Mouse (Mus musculus) brain, embryonic 18.5 days (tissue): ENCODE results near the gene Rtl5.

Experiments used
- DNase-seq: peaks from one replicate; pipeline ENCODE4 v3.0.0-alpha.2; 2012; ENCODE audit warnings: low read depth, low spot score

Gene Rtl5

DNA sequence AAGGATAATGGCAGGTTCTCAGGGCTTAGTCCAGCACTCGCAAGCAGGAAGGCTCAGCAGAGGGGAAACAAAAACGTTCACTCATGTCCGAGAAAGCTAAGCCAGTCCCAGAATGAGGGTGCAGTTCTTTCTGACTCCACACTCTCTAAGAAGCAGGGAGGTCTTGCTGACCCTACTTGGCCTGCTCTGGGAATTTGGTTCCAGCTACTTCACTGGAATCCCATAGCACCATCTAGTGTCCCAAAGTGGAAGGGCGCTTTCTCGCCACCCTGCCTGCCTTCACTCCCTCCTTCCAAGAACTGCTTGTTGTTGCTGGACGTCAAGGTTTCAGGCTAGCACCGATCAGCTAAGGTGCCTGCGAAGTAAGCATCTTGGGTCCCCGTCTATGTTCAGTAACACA, 5.0 kb downstream of the Rtl5 start:
- no peak for DNase-seq

DNA sequence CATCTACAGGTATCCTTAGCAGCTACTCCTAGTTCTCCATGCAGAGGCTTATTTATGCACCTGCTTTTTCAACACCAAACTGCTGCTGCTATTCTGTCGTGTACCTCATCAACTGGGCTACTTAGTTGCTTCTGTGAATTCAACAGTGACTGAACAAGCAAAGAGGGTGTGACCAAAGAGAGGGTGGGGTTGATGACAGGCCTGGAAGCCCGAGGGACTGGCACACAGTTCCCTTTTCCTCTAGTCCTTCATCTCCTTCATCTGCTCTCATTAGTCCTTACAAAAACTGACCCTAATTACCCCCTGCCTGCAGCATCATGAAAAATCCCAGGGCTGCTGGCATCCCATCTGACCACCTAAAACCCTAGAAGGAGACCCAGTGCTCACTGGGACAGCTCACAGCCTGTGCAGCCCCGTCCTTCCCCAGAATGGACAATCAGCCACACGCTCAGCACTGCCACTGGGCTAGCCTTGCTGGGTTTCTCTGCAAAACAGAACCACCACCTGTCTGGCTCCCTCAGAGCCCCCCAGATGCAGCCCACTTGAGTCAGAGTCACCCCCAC, 5.8 kb downstream of the Rtl5 start:
- no peak for DNase-seq

DNA sequence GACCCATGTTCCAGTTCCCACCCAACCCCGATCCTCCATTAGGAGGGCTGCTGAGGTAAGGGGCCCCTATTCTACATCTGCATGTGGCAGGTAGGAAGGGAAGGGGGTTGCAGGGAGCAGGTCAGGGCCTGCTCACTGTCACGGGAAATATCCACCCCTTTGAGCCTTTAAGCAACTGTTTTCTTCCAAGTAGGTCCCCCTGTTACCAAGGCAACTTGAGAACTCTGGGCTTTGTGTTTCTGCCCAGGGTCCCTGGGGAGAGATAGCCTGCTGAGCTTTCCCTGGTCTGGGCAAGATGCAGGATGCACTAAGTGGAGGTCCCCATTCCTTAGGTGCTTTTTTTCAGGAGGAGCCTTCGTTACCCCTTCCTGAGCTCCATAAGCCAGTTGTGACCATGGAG, 7.0 kb downstream of the Rtl5 start:
- DNase-seq = no peak

DNA sequence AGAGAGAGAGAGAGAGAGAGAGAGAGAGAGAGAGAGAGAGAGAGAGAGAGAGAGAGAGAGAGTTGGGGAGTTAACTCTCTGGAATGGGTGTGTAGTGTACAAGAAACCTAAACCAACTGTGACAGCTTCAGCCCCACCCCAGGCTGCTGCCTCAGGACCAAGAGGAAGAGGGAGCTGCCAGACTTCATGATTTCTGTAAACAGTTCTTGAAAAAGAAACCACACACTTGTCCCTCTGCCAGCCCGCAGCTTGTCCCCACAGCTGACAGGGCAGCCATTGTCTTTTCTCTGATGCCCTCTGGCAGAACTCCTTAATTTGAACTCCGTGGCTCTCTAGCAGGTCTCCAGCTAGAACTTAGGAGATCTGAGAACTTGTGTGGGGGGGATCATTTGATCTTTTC, 10.2 kb downstream of the Rtl5 start:
- no peak for DNase-seq

DNA sequence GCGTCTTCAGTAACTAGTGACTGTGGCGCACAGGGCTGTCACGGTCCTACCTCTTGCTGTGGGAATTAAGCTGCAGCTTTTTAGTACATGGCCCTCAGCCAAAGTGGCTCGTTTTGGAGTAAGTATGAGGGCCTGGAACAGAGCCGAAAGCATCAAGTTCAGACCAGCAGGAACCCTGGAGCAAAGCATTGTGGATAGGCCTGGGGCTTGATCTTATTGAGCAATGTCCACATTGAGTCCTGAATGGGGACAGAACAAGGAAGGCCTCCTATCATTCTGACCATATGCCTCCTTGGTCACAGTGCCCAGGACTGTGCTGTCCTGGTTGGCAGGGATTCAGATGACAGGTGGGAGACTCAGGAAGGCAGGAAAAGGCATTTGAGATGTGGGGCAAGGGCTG, 10.9 kb downstream of the Rtl5 start:
- DNase-seq = no peak

DNA sequence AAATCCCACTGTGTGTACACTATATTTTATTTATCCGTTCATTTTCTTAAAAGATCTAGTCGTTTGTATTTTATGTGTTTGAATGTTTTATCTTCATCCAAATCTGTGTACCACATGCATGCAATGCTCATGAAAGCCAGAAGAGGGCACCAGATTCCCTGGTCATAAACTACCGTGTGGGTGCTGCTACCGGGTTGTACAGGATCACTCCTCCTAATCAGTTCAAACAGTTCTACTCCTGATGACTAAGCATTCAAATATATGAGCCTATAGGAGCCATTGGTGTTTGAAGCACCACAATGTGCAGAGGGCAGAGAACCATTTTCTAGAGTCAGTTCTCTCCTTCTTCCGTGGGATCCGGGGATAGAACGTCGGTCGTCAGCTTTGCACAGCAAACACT, 11.7 kb downstream of the Rtl5 start:
- DNase-seq = no peak

DNA sequence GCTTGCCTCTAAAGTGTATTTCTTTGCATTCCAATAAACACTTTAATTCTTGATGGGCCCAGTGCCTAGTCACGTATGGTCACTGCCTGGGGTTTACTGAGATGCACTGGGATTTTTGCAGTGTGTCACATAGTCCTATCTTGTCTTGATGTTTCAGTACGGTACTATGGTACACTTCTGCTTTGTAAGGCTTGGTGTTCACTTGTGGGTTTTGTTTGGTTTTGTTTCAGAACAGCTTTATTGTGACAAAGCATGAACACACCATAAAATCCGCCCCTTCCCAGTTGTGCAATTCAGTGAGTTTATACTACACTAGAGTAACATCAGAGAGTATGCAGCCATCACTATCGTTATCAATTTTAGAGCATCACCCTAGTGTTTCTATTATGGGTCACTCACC, 17.1 kb downstream of the Rtl5 start:
- no peak for DNase-seq

DNA sequence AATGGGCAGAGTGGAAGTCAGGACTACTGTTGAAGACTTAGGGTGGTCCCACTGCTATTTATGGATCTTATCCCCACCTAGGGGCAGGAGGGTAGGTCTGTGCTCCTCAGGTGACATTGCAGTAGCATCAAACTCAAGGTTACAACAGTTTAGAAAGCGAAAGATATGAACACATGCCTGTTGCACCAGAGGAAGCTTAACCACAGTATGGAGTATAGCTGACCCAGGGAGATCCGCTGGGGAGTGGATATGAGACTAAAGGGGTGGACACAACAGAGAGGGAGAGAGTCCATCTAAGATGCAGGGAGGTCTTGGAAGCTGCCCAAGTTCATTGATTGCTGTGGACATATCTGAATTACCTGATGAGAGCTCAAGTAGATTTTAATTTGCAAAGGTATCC, 17.7 kb downstream of the Rtl5 start:
- no peak for DNase-seq

DNA sequence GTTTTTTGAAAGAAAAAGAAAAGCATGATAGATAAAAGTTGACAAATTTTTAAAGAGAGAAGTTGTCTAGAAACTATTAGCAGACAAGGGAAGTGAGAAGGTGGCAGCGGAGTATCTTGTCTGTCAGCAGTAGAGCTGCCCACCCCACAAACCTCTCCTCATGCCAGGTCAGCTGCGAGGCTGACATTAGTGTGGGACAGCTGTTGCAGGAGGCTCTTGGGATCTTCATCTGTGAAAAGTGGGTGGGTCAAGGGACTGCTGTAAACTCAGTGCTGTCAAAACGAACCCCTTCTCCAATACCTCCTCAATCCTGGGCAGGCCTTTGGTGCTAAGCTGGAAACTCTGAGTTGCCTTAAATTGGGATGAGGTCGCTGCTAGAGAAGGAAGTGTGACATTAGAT, 19.9 kb downstream of the Rtl5 start:
- no peak for DNase-seq

DNA sequence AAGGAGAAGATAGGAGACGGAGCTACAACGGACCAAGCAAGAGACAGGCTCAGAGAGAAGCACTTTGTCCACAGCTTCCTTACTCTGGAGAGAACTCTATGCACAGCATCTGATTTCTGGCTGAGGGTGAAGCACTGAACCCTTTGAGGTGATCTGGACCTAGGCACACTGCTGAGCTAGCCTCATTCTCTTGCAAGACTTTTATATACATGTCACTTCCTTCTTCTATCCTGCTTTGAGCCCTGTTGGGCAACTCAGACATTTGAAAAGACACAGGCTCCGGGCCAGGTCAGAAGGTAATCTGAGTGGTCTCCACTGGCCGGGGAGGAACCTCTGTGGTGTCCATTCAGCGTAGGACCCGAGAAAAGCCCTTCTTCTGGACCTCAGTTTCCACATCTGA, 20.6 kb downstream of the Rtl5 start:
- DNase-seq = no peak

DNA sequence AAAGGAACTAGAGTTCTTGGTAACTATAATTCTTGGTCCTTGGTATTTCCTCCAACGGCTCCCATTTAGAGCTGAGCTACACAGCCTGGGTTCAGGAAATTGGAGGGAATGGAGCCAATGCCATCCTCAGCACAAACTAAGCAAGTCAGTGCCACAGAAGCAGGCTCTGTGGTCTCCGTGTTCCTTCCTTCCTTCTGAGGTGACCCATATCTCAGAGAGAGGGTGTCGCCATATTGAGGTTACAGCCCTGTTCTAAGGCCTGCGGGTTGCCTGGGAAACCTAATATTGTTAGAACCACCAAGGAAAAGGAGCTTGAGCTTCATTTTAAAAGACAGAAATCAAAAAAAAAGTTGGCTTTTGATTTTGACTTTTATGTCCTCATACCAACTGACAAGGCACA, 28.7 kb downstream of the Rtl5 start:
- no peak for DNase-seq

DNA sequence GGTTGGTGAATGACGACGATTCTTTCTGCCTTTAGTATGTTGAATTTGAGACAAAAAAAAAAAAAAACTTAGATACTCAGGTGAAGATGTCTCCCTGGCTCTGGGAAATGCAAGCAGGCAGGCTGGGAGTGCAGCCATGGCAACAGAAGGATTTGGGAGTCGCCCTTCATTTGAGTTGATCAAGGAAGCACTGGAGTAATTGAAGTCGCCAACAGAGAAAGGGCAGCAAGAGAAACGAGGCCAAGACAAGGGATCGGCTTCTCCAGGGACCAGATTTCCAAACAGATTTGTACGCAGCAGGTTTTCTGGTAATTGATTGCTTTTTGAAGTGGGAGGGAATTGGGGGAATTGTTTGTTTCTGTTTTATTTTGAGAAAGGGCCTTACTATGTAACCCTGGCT, 29.5 kb downstream of the Rtl5 start:
- no peak for DNase-seq

DNA sequence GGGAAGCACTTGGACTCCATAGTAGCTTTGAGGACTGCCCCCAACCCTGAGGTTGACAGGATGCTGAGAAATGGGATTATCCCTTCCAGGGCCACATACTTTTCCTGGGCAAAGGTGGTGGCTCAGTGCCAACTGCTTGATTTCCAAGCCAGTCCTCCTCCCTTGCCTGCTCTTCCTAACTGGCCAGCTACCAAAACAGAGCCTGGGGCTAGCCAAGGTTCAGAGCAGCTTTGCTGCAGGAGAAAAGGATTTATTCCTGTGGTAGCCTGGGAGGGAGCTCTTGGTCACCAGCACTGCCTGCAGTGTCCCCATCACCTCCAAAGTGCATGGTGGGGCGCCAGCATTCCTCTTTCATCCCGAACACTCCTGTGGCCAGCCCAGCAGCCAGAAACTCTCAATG, 33.6 kb downstream of the Rtl5 start:
- DNase-seq = no peak

DNA sequence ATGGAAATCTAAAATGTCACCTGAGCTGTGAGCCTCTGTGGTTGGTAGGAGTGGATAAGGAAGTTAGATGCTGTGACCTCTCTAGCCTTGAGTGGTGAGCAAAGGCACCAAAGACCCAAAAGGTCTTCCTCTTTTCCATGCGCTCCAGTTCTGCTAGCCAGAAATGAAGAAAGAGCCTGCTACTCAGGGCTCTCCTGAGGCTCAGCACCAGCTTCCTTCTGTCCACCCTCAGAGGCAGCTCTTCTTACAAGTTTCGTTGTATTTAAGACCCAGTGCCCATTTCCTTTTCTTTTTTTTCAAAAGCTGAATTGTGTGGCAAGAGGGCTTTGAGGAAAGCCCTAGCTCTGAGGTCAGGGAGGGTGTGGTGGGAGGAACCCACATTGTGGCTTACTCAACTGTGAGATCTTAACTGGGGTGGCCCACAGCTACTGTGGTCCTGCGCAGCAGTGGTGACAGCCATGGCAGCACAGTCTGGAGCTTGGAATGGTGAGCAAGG, 34.2 kb downstream of the Rtl5 start:
- no peak for DNase-seq

DNA sequence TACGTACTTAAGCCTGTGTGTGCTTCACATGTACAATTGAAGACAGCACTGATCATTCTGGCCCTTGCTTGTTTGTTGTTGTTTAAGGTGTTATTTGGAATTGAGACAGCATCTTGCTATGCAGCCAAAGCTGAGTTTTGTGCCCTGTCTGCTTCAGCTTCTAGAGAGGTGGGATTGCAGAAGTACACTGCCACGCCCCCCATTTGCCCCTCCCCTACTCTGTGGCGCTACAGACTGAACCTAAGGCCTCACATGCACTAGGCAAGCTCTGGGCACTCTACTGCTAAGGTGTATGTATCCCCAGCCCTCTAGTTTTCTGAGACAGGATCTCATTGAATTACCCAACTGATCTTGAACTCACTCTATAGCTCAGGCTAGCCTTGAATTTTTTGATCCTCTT, 35.4 kb downstream of the Rtl5 start:
- no peak for DNase-seq

DNA sequence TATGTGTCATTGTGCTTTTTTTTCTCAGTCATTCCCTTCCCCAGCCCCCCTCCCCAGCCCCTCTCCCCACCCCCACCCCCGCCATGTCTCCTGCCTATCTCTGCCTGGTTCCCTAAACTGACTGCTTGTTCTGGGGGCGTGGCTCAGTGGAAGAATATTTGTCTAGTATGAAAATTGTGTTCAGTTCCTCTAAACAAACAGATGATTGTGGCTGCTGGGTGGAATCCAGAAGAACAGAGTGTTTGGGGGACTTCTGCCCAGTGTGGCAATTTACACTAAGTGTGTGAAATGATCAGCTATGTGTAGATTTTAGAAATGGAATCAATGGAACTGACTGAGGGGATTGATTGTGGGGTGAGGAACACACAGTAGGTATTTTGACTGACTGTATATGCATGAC, 37.5 kb downstream of the Rtl5 start:
- DNase-seq = no peak

DNA sequence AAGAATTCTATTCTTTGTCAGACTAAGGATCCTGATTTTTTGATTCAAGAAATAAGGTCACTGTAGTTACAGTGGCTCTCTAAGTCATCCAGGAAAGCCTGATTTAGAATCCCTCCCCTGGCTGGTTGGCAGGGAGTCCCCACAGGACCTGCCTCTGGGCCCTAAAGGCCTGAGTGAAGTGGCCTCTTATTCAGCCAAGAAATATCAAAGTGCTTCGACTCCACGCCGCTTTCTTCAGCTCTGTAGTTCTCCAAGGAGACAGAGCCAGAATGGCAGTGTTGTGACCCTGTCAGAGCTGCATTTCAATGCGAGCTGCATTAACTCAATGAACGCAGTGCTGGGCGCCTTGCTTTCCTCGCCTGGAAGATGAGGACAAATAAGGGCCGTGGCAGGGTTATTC, 38.7 kb downstream of the Rtl5 start:
- DNase-seq = no peak

DNA sequence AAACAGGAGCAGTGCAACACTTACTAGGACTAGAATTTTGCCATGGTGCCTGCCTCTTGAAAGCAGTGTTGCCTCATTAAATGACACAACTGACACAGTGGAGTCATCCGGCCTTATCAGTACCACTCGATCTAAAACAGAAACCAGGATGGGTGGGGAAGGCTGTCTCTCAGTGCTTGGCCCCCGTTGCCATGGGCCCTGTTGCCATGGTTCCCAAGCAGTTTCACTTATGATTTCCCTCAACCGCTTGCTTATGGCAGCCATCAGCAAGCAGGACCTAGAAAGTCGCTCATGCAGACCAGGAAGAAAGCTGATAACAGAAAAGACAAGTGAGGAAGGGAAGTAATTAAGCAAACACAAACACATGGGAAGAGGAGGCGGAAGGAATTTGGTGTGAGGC, 39.3 kb downstream of the Rtl5 start:
- DNase-seq = no peak

DNA sequence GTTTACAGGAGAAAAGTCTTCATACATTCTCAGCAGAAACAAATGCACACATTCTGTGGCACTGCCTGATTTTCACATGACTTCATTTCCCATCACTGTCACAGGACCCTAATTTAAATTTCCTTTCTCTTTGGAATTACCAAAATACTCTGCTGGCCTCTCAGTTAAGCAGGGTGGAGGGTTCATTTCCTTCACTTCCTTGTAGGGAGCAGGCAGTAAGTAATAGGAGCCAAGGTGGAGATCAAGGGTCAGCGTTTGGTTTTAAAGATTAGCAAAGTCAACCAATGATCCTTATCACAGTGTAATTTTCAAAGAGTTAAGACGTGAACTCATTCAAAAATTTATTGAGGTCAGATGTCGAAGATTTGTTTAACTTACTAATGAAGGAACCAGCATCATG, 46.1 kb downstream of the Rtl5 start:
- DNase-seq = no peak

DNA sequence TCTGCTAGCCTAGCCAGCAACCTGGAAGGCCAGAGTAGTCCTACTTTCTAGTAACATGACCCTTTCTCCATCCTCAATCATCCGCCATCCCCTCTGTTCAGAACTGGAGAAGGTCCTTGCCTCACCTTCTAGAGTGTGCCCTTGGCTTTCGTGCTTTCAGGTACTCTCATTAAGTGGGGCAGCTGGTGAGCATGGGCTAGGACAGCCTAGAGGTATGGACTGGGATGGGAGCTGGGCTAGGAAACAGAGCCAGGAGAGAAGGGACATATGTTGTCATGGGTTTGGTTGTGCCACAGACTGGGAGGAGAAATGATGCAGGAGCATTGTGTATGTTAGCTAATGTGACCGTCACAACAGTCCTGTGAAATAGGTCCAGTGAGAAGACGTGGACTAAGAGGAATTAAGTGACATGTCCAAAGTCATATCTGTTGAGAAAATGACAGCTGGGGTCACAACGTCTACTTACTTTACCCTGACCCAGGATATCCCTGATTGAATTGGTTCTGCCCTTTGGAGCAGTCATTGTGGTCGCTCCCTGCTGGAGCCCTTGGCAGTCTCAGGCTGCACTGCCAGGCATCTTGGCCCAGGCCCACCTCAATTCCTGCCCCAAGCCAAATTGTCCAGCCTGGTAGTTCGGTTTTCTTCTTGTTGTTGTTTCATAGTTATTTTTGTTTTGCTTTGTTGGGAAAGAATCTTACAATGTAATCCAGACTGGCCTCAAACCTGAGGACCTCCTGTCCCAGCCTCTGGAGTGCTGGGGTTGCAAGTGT, 51.4 kb downstream of the Rtl5 start:
- DNase-seq = no peak

DNA sequence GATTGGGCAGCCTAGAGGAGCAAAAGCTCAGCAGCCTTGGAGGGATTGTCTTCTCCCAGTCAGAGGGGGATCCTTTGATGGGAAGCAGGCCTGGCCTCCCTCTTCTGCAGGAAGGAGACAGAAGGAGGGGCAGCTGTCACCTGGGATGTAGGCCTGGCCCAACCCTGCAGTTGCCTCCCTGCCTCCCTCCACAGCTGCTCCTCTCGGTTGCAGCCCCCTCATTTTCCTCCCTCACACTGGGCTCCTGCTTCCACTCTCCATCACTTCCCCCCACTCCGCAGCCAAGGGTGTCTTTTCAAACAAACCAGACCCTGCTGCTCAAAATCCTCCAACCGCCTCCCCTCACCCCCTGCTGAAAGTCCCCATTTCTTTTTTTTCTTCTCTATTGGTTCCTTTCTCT, 52.2 kb downstream of the Rtl5 start:
- no peak for DNase-seq

DNA sequence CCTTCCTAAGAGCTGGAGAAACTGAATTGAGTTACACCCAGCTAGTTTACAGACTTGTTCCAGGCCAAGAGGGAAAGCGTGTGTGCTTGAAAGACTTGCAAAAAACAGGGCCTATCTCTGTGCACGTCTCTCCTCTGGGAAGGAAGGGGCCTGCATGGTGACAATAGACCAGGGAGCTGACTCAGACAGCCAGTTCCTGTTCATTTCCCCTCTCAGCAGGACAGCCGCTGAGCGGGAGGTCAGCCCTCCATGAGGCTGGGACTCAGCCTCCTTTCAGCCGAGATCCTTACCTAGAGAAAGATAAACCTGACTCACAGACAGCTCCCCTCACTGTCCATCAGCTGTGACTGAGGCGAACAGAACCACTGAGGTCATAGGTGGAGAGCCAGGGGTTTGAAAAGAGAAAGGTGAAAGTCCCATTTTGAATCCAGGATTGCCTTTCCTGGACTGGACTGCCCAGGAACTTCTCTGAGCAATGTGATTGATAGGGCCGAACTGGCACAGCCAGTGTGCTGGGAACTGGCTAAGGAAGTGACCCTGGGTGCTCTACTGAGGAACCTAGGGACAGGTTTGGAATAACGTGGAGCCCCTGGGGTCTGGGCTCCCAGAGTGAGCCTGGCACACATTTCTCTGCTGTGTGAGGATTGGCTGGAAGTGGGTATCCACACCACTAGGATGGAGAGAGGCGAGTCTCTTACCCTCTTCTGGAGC, 53.7 kb downstream of the Rtl5 start:
- no peak for DNase-seq
